Mouse (Mus musculus) cortical plate, adult 2 months (tissue): ENCODE results near the gene Spata25.

Experiments used
- CTCF ChIP-seq: fragments of 200-500 bp; IDR thresholded peaks from 2 replicates; pipeline ENCODE4 v1.5.1; 2011; ENCODE audit warnings: mild to moderate bottlenecking, control low read depth, low read length; ENCODE audit not compliant: insufficient read depth; ENCODE audit errors: extremely low read depth
- POLR2A ChIP-seq: fragments of 200-500 bp; IDR thresholded peaks from 2 replicates; pipeline ENCODE4 v1.6.1; 2011; ENCODE audit warnings: mild to moderate bottlenecking, low read length, control low read depth; ENCODE audit not compliant: insufficient read depth; ENCODE audit errors: extremely low read depth

GRCm38 (mm10) chr2:164822636-164823165, 5.6 kb downstream of the Spata25 start, which contains the start of gene Zswim1:
- TF ChIP-seq CTCF (no peak), POLR2A (peak; percentile 94)
